Mouse (Mus musculus) cerebellum, adult 18-20 months (tissue): ENCODE measurements at regions not wholly inside any gene's neighbourhood (a gene's known extent, or its start where the extent isn't known, plus 50 kb on each side); places are given as distances from the start of the nearest gene placed in this dataset.

Experiments used
- DNase-seq, 2 experiments: peaks; one replicate each; pipeline ENCODE4 v3.0.0; 2021

GRCm38 (mm10) chr6:20493742-20494303 is 721.5 kb upstream of the Kcnd2 start:
- no peak for DNase-seq

- peak; percentile 72 to 79 for DNase-seq
These were observed 712.8 kb upstream of the Kcnd2 start for GRCm38 (mm10) chr6:20502338-20503079.
